Mouse (Mus musculus) liver, embryonic 16.5 days (tissue): Measurements from ENCODE around the gene Osbpl7. TPM values are rescaled to one million over a fixed set of nuclear protein-coding genes. Genes with fewer than 3 reads are reported as not detected.

Experiments used
- ATAC-seq: fragments of 200-750 bp; cut with Nextera tagmentation; 2 replicates; pipeline ENCODE4 v1.8.0; 2017; ENCODE audit warnings: low read depth, mild to moderate bottlenecking, moderate number of reproducible peaks, moderate library complexity
- H3K27ac ChIP-seq: fragments of 300-500 bp; sonication (generic); 2 replicates; pipeline ENCODE4 v1.5.1; 2014; ENCODE audit warnings: mild to moderate bottlenecking, low read length
- H3K27me3 ChIP-seq: fragments of 300-500 bp; sonication (generic); 2 replicates; pipeline ENCODE4 v1.6.1; 2014; ENCODE audit warnings: low read depth, low read length, mixed read lengths; ENCODE audit not compliant: control insufficient read depth, insufficient read depth
- H3K36me3 ChIP-seq: fragments of 300-500 bp; sonication (generic); 2 replicates; pipeline ENCODE4 v1.6.1; 2014; ENCODE audit warnings: mild to moderate bottlenecking; ENCODE audit not compliant: control insufficient read depth, insufficient read depth
- H3K4me1 ChIP-seq: fragments of 300-500 bp; sonication (generic); 2 replicates; pipeline ENCODE4 v1.6.1; 2014; ENCODE audit warnings: low read depth, low read length, mixed read lengths; ENCODE audit not compliant: control insufficient read depth
- H3K4me2 ChIP-seq: fragments of 300-500 bp; sonication (generic); 2 replicates; pipeline ENCODE4 v1.6.1; 2014; ENCODE audit warnings: low read depth, low read length, mixed read lengths
- H3K4me3 ChIP-seq: fragments of 300-500 bp; sonication (generic); 2 replicates; pipeline ENCODE4 v1.5.1; 2014; ENCODE audit warnings: low read depth, mild to moderate bottlenecking, low read length
- H3K9ac ChIP-seq: fragments of 300-500 bp; sonication (generic); 2 replicates; pipeline ENCODE4 v1.6.1; 2014; ENCODE audit warnings: low read depth, low read length
- H3K9me3 ChIP-seq: fragments of 300-500 bp; sonication (generic); replicated peaks from 2 replicates; pipeline ENCODE4 v1.6.1; 2016; ENCODE audit warnings: low read length; ENCODE audit not compliant: control insufficient read depth
- WGBS: fragments of 180-500 bp; shearing (Covaris S2); extraction: QIAGEN DNeasy Blood & Tissue Kit; methylation state at CpG from one replicate; pipeline ENCODE4 v1.1.7; 2014; ENCODE audit not compliant: insufficient replicate concordance; 5-methylcytosine and 5-hydroxymethylcytosine counted together
- polyA plus RNA-seq: library from polyadenylated mRNA; unstranded; fragments of >200 nt; fragmentation: Nextera tagmentation; extraction: Ambion mirVana; gene quantifications from 2 replicates; pipeline ENCODE4 v1.2.1, GENCODE M21; 2015

Osbpl7 gene
- polyA plus RNA-seq, 1 experiment from 2014 or later, result 3.6 TPM

DNA sequence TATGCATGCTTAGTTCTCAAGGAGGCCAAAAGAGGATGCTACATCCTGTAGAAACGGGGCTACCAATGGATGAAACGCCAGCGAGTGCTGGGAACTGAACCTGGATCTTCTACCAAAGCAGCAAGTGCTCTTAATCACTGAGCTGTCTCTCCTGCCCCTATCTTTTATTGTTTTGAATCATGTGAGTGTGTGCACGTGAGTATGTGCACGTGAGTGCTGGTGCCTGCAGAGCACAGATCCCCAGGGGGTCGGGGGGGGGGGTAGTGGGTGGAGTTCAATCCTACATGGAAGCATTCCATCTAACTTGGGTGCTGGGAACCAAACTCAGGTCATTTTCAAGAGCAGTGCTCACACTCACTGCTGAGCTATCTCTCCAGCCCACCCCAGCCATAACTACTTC lies 35.9 kb downstream of the Osbpl7 start:
- H3K36me3 ChIP-seq, result no peaks in the 10 kb centered on the region
- H3K27ac ChIP-seq, result no peak overlapping the region
- no peak for ATAC-seq
- 41% methylated on average over 6 of the region's 6 CpGs for WGBS
- no peaks in the 10 kb centered on the region; the same call in 1 of the 2 replicates for H3K9me3 ChIP-seq
- no peaks in the 10 kb centered on the region for H3K4me1 ChIP-seq
- H3K9ac ChIP-seq, result no peak overlapping the region
- H3K4me3 ChIP-seq, result no peak overlapping the region
- no peak overlapping the region for H3K4me2 ChIP-seq
- peaks cover 5% of the 10 kb centered on the region; the same call in 1 of the 2 replicates for H3K27me3 ChIP-seq

DNA sequence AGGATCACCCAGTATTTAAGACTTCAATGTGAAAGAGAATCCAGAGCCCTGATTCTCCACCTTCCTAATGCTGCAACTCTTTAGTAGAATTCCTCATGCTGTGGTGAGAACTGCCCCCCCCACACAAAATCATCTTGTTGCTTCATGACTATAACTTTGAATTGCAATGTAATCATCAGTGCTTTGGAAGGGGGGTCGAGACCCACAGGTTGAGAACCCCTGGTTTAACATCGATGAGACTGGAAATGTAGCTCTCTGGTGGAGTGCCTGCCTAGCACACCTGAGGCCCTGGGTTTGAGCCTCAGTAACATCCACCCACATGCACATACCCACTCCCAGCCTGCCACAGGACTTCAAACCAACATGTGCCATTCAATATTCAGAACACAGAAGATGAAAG lies 44.2 kb downstream of the Osbpl7 start:
- WGBS, result 37% methylated on average over 2 of the region's 2 CpGs
- ATAC-seq, result no peak
- no peak overlapping the region for H3K4me3 ChIP-seq
- no peak overlapping the region for H3K4me2 ChIP-seq
- H3K27me3 ChIP-seq, result peaks cover 29% of the 10 kb centered on the region
- no peaks in the 10 kb centered on the region; the same call in 1 of the 2 replicates for H3K4me1 ChIP-seq
- no peak overlapping the region for H3K27ac ChIP-seq
- no peaks in the 10 kb centered on the region for H3K9me3 ChIP-seq
- no peaks in the 10 kb centered on the region for H3K36me3 ChIP-seq
- no peak overlapping the region for H3K9ac ChIP-seq

DNA sequence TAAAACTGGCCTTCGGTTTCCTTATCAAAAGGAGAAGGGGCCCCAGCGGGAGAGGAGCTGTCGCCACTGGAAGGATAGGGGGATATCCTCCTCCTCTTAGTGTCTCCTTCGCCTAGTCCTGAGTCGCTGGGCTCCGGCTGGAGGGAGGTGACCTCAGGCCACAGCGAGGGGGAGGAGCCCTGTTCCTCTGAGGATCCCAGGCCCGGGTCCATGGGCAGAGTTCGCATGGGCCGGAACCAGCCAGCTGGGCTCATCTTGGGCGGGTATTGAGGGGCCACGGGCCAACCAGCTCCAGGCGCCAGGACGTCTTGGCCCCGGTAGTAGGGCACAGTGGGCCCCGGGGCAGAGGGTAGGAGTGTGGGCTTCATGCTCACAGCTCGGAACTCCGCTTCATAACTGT lies 48.4 kb downstream of the Osbpl7 start:
- Histone ChIP-seq H3K27me3 (peaks cover 31% of the 10 kb centered on the region), H3K4me3 (no peak overlapping the region), H3K4me1 (no peaks in the 10 kb centered on the region; the same call in 1 of the 2 replicates), H3K36me3 (no peaks in the 10 kb centered on the region), H3K9me3 (no peaks in the 10 kb centered on the region), H3K27ac (no peak overlapping the region), H3K4me2 (no peak overlapping the region), H3K9ac (no peak overlapping the region)
- 21% methylated on average over 18 of the region's 18 CpGs for WGBS
- ATAC-seq, result no peak

DNA sequence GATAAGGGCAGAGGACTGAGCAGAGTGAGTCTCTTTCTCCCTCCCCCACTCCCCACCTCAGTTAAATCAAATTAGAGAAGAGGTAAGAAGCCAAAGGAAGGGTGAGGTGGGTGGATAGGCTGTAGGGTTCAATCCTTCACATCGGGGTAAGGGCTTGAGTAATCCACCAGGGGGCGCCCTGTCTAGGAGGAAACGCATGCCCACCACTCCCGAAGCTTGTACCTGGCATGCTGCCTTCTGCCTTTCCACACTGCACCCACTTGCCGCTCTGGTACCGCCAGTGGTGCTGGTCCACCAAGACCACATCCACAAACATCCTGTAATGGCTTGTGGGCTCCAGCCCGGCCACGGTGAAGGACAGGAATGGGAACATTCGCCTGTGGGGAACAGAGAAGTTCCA lies 51.3 kb downstream of the Osbpl7 start:
- 13% methylated on average over 9 of the region's 9 CpGs for WGBS
- H3K27ac ChIP-seq, result no peak overlapping the region
- no peaks in the 10 kb centered on the region; the same call in 1 of the 2 replicates for H3K4me1 ChIP-seq
- no peak for ATAC-seq
- H3K36me3 ChIP-seq, result no peaks in the 10 kb centered on the region
- H3K9ac ChIP-seq, result no peak overlapping the region
- H3K4me2 ChIP-seq, result no peak overlapping the region
- peaks cover 31% of the 10 kb centered on the region for H3K27me3 ChIP-seq
- no peak overlapping the region for H3K4me3 ChIP-seq
- H3K9me3 ChIP-seq, result no peaks in the 10 kb centered on the region

DNA sequence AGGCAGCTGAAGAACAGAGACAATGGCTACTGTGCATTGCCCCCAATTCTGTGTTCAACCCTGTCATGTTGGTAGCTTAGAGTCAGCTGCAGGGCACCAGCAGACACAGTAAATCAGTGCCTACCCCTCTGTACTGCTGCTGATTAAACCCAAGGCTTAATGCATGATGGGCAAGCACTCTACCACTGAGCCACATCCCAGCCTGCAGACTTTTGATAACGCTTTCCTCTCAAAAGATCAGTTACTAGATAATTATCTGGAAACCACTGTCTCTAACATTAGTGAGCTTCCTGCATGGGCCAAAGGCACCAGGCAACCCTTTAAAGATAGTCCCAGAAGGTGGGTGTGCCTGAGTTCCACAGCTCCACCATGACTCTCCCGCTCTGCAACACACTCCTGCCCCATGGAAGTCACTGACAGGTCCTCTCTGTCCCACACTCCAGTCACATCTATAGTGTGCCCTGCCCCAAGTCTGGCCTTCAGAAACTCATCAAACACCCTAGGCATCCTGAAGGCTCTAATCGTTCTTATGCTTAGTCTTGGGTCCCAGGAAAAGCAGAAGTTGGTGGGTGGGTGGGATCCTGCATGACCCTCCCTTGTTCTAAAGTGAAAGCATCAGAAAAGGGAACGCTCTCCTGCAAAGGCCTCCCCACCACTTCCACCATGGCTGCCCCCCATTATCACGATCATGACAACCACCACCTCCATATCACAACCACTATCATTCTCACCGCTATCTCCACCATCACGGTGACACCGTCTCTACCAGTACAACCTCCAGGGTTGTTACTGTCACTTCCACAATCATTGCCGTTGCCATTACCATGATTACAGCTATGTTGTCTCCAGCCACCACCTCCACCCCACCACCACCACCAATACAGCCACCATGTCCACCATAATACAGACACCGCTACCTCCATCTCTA lies 53.0 kb downstream of the Osbpl7 start:
- Histone ChIP-seq H3K36me3 (no peaks in the 10 kb centered on the region), H3K27me3 (peaks cover 19% of the 10 kb centered on the region), H3K4me2 (no peak overlapping the region), H3K27ac (no peak overlapping the region), H3K4me3 (no peak overlapping the region), H3K9ac (no peak overlapping the region), H3K9me3 (no peaks in the 10 kb centered on the region), H3K4me1 (no peaks in the 10 kb centered on the region; the same call in 1 of the 2 replicates)
- no peak for ATAC-seq
- WGBS, result 28% methylated on average over 10 of the region's 10 CpGs

DNA sequence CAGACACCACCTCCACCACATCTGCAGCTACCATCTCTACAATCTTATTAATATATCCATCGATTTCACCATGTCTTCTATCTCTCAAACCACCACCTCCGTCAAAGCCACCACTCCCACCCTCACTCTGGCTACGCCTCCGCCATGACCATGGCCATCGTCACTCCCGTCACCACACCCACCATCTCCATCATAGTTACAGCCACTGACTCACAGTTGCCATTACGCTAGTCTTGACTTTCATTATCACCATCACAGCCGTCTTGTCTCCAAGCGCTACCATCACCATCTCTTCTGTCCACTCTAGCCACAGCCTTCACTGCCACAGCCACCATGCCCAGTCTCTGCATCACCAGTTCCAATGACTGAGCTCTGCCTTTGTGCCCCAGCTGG lies 53.7 kb downstream of the Osbpl7 start:
- ATAC-seq, result no peak

DNA sequence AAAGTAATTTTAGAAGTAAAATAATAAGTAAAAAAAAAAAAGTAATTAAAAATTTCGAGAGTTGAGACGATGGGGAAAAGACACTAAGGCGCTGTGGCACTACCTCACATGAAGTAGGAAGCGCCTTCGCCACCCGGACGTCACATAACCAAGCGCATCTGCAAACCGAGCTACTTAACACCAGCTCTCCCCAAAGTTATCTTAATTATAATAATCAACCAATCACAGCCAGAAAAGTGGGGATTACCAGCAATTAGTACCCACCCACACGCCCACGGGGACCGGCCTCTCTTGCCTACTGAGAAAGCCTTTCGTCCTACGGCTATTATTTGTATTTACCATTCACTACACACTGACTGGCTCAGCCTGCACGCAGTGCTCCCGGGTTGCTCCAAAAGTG lies 58.5 kb downstream of the Osbpl7 start:
- H3K9me3 ChIP-seq, result no peaks in the 10 kb centered on the region
- no peaks in the 10 kb centered on the region for H3K4me1 ChIP-seq
- no peak overlapping the region for H3K4me3 ChIP-seq
- H3K4me2 ChIP-seq, result no peak overlapping the region
- H3K27me3 ChIP-seq, result peaks cover 17% of the 10 kb centered on the region
- no peak overlapping the region for H3K9ac ChIP-seq
- H3K36me3 ChIP-seq, result no peaks in the 10 kb centered on the region
- H3K27ac ChIP-seq, result no peak overlapping the region
- no peak for ATAC-seq
- 67% methylated on average over 16 of the region's 16 CpGs for WGBS

More for the DNA sequence above, 53.7 kb downstream of the Osbpl7 start:
- Histone ChIP-seq H3K4me2 (no peak overlapping the region), H3K9me3 (no peaks in the 10 kb centered on the region), H3K4me1 (no peaks in the 10 kb centered on the region), H3K9ac (no peak overlapping the region), H3K36me3 (no peaks in the 10 kb centered on the region), H3K4me3 (no peak overlapping the region), H3K27me3 (peaks cover 12% of the 10 kb centered on the region), H3K27ac (no peak overlapping the region)
- 74% methylated on average over 9 of the region's 9 CpGs for WGBS

DNA sequence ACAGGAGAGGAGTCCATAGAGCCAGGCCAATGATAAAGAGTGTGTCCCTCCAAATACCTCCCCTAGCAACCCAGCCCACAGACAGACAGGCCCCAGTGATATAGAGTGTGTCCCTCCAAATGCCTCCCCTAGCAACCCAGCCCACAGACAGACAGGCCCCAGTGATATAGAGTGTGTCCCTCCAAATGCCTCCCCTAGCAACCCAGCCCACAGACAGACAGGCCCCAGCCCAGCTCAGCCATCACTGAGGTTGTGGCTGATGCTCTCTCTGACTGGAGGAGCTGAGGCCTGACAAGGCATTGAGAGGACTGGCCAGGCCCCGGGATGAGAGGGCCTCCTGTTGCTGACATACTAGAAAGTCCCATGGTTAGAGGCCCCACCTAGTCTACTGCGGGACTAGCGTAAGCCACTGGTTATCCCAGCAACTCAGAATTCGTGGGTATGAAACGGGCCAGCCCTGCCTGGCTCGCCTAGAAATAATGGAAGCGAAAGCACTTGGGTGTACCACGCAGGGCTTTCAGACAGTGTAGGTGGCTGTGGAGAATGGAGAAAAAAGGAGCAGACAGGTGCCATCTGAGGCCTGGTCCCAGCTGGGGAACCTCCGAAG lies 62.2 kb downstream of the Osbpl7 start:
- H3K27ac ChIP-seq, result no peak overlapping the region
- H3K27me3 ChIP-seq, result peaks cover 51% of the 10 kb centered on the region
- H3K4me1 ChIP-seq, result peaks cover 3% of the 10 kb centered on the region; the same call in 1 of the 2 replicates
- no peaks in the 10 kb centered on the region for H3K9me3 ChIP-seq
- no peak overlapping the region for H3K4me3 ChIP-seq
- no peak overlapping the region for H3K4me2 ChIP-seq
- WGBS, result 67% methylated on average over 9 of the region's 9 CpGs
- ATAC-seq, result no peak
- H3K36me3 ChIP-seq, result no peaks in the 10 kb centered on the region
- H3K9ac ChIP-seq, result no peak overlapping the region
